Mouse (Mus musculus) left cerebral cortex, adult 11 months (tissue): ENCODE measurements at regions not wholly inside any gene's neighbourhood (a gene's known extent, or its start where the extent isn't known, plus 50 kb on each side); places are given as distances from the start of the nearest gene placed in this dataset.

Source experiments
- DNase-seq: peaks from one replicate; pipeline ENCODE4 v3.0.0; 2022; ENCODE audit warnings: low spot score

DNA sequence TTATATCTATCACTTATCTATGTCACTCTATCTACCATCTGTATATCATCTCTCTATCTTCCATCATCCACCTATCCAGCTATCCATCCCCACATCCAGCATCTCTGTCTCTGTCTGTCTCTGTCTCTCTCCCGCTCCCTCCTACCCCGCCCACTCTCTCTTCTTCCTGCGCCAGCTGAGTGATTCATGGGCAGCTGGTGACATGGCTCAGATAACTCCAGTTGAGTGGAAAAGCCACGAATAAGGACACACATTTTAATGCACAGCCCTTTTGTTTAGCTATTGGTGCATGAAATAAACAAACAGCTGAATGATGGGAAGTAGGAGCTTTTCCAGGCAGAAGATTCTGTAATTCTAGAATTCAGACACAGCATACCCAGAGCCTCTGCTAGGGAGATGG lies 446.3 kb downstream of the Glrx3 start:
- no peak for DNase-seq

DNA sequence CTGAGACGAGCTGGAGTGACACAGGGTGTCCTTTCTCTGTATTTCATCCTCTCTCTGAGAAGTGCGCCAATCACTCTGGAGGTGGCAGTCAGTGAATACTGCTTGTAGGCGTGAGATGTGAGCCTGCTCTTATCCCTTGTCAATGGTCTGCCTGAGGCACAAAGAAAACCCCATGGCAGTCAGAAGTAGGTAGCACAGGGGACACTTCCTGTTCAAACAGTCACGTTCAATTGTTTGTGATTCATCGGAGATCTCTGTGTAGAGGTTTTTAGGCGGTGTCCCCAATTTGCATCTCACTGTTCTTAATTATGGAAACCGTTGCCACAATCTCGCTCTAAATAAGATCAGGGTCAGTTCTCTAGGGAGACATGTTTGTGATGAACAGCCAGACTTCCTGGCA lies 447.7 kb downstream of the Glrx3 start:
- no peak for DNase-seq

DNA sequence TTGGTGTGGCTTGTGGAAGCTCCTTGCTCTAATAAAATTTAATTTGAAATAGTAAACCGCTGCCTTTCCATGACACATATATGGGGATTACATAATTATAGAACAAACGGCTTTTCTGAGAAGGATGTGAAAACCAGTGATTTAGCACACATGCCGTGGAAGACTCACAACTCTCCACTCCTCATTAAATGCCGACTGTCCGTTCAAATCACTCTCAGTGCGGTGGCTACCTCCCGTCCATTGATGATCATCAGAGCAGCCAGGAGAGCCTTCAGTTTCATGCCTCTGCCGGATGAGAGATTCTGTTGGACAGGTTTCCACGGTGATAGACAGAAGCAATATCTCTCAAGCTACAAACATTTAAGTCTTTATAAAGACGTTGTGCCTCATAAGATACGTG lies 451.3 kb downstream of the Glrx3 start:
- DNase-seq, result no peak

DNA sequence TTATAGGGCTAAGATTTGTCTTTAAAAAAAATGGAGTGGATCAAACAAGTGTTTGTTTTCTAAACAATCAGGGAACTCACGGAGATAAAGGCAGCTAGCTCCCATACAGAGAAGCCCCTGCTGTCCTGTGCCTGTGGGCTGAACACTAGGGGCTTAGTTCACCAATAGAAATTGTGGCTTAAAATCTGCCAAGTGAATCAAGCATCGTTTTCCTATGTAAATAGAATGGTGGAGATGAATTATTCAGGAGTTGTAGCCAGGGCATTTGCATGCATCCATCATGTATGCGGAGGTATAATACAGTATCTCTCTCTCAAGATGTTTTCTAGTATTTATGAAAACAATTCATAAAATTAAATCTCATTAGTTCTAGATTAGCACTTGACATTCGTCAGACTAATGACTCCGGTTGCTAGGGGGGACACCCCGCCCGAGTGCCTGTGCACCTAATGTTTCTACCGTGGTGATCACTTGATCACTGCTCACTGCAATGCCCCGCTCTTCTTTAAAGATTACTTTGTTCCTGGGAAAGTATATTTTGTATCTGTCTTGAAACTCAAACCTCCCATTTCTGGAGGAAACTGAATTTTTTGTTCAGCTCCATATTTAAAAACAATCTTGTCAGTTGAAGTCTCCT lies 469.1 kb downstream of the Glrx3 start:
- no peak for DNase-seq

DNA sequence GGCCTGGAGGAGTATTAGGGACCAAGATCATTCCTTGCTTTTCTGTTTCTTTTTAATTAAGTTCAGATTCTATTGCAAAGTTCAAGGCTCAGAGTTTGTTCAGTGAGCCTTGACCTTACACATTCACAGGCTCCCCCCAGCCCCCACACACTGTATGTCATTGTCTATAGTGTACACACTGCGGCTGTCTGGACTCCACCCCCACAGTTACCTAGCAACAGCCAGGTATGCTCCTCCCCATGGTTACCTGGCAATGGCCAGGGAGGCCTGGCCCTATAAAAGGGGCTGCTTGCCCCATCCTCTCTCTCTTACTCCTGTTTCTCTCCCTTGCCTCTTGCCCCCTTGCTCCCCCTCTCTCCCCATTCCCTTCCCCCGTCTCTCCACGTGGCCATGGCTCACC lies 472.0 kb downstream of the Glrx3 start:
- DNase-seq, result no peak

DNA sequence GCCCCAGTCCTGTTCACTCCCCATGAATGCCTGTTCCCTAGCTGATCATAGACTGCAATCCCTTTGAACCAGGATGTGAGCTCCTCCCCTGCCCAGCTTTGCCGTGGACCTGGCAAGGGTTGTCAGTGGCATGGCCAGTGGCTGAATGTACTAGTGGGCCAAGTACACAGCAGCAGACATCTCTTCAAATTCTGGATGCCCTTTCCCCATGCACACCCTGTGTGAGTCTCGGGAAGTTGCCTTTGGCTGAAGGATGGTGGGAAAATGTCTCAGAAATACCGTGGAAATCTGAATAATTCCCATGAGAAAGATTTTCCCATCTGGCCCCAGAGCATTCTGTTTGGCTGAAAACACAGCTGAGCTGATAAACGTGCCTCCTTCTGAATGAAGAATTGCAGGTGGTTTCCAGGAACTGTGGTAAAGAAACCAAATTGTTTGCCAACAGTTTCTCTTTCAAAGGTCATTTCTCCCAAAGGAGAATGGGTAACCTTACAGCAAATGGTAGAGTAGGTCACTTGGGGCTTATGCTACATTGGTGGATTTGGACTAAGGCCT lies 476.2 kb downstream of the Glrx3 start:
- DNase-seq, result no peak

DNA sequence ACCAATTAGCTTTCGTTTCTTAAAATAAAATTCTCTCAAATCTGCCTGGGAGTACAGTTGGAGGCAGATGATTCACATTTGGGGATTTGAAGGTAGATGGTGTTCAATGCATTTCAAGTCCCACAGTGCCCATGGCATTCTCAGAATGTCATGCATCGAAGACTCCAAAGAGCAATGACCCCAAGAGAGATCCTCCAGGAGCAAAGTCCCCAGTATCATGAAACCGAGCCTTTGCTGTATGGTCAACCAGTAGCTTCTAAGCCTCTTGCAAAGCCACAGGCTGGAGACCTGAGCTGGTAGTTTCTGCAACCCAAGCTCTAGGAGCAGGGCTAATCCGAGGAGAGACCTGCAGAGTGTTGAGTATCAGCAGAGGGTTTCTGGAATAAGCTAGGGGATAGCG lies 477.1 kb downstream of the Glrx3 start:
- DNase-seq, result no peak

DNA sequence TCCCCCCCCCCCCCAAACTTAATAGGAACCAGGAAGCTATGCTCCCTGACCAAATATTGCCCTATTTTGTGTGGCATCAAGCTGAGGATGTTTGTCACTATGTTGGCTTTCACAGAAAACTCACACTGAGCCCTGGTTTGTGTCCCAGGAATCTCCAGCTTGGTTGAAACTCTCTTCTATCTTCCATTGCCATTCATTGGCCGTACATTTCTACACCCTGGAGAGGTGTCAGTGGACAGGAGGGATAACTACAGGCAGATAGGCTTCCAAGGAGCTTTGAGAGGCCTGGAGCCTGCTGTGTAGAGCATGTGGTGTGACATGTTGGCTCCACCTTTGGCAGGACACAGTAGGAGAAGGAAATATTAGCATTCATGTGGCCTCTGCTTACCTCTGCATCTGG lies 478.9 kb downstream of the Glrx3 start:
- DNase-seq, result no peak

DNA sequence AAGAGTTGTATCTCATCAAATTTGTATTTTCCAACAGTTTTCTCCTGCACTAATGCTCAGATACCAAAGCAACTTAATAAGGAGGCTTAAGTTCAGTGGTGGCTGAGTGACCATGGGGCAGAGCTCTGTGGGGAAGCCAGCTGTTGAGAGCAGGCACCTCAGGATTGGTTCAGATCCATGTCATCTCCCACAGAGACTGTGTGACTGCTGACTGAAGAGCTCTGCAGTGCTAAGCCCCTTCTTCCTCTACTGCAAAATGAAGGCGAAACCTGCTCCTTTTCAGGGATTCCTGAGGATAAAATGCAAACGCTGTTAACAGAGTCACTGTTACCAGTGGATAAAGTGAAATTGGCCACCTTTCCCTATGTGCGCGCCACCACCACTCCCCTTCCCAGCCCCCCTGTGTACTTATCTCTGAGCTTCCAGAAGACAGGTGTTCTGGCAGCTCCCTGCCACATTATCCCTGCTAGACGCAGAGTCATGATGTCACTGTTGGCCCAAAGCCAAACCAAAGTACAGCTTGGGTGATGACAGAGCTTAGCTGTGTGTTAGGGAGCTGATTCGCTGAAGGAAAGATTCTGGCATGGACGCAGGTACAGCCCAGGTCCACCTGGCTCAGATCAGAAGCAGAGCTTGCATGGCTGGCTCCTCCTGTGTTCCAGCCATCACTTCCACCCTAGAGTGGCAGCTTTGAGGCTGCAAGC lies 472.9 kb downstream of the Tcerg1l start:
- DNase-seq, result no peak

DNA sequence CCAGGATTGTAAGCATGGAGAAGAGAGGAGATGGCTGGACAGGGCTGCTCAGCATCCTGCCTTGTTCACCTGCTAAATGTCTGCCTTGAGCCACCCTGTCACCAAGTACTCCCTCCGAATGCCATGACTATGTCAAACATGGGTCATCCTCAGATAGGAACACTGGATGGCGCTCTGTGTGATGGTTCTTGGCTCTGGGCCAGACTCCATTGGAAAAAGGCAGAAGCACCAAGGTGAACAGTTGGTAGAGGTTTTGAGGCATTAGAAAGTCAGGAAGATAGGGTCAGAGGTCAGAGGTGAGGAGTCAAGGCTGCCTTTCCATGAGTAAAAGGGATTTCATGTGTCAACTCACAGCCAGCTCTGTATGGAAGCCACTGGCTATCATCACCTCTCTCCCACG lies 471.9 kb downstream of the Tcerg1l start:
- no peak for DNase-seq

DNA sequence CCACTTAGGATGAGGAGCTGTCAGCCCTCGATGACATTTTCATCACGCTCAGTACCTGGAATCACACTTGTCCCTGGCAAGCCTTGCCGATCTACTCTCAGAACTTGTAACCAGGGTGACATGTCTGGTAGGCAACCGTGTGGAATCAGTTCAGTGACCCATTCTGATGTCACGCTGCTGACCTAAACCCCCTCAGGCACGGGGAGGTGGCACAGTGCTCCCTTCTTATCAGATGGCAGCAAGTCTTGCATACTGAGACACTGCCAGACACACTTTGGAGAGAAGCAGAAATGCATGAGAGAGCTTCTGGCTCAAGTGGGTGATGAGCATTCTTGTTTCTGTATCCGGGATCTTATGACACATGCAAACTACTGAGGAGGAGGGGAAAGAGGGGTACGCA lies 470.2 kb downstream of the Tcerg1l start:
- no peak for DNase-seq

DNA sequence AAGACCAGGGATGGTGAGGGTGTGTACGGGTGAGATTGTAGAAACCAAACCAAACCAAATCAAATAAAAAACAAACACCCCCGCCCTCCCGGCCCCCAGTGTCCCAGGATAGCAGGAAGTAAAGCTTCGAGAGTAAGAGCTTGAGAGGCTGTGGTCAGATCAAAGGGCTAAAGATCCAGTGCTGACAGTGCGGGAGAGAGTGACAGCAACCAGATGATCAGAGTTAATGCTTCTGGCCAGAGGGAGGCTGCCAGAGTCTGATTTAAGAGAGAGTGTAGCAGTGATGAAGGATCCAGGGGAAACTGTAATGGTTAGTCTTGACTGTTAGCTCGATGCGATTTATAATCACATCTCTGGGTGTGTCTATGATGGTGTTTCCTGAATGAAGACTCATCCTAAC lies 467.3 kb downstream of the Tcerg1l start:
- no peak for DNase-seq

DNA sequence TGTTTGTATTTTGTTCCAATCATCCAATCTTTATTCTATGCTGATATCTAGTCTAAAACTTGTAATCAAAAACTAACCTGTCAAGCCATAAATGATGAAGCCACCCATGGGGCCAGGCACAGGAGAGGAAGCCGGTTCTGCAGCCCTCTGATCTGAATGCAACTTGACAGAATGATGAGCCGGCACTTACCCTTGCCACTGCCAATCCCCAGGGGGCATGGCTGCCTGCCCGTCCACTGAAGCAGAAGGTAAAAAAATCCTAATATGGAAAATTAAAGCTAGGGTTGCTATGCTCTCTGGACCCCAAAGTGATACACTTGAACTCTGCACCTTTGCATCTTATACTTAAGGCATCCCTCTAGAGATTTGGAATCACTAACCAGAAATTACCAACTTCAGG lies 461.6 kb downstream of the Tcerg1l start:
- no peak for DNase-seq

DNA sequence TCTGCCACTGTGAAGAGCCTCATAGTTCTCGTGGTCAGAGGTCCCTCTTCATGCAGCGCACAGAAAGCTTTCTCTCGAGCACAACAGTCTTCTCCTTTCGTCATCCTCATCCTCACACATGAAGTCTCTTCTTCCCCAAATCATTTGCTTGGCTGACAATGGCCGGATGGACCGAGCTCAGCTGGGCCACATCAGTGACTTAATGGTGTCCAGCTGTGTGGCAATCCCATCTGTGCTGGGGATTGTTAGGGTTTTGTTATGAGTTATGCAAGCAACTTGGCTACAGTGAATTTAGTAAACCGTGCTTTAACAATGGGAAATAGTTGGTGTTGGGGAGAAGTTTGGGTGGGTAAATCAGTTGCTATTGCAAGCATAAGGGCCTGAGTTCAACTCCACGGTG lies 458.4 kb downstream of the Tcerg1l start:
- no peak for DNase-seq

DNA sequence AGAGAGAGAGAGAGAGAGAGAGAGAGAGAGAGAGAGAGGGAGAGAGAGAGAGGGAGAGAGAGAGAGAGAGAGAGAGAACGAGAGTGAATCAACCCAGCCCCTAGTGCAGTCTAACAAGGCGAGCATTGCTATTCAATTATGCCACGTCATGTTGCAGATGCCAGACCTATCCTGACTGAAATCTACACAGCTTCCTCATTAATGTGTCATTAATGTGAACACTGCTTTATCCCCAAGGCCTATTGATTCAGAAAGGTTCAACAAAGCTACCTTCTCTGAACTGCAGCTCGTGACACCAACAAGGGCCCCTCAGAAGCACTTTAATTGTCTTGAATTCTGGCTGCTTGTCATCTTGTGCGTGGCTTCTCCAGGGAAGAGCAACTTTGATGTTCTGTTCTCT lies 457.4 kb downstream of the Tcerg1l start:
- no peak for DNase-seq

DNA sequence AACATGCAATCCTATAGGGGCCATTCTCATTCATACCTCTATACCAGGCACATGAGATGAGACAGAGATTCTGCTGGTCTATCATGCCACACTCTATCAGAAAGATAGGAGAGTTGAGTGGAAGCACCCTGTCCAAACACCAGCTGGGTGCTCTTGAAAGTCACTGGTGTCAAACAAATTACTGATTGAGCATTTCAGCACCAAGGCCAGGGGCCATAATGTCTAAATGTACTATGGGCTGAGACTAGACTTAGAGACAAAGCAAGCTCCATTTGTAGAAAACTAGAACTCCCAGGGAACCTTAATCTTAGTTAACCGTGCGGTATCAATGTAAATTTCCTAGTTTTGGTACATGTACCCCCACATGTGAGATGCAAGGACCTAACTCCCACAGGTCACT lies 452.5 kb downstream of the Tcerg1l start:
- DNase-seq, result no peak

DNA sequence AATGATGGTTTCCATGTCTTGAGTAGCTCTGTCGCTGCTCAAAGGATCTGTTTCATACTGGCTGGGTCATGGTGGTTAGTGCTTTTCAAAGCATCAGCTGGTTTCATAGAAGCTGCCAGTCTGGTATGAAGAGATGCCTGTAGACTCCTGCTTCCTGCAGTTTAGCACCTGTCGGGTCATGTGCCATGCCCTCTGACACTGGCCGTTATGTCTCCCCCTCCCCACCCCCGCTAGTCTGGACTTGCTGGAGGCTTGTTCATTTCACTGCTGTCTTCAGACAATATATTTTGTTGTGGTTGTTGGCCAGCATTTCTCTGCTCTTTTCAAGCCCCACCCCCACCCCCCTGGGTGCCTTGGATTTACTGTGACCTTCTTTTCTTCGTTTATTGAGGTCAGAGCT lies 450.1 kb downstream of the Tcerg1l start:
- no peak for DNase-seq

DNA sequence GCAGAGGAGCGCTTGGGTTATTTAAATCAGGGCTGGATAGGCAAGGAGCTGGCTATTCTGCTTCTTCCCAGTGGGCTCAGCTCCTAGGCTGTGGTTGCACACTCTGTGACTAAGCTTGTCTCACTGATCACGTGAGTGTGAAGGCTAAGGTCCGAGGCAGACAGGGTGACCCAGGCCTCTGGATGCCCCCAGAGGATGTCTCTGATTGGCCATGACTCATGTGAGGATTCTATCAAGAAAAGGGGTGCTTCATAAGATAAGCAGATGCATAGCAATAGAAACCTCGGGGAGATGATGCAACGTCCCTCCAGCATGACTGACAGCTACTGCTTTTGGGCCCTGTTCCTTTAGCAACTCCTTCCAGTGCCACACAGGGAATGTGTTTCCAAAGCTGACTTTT lies 440.2 kb downstream of the Tcerg1l start:
- DNase-seq, result no peak

DNA sequence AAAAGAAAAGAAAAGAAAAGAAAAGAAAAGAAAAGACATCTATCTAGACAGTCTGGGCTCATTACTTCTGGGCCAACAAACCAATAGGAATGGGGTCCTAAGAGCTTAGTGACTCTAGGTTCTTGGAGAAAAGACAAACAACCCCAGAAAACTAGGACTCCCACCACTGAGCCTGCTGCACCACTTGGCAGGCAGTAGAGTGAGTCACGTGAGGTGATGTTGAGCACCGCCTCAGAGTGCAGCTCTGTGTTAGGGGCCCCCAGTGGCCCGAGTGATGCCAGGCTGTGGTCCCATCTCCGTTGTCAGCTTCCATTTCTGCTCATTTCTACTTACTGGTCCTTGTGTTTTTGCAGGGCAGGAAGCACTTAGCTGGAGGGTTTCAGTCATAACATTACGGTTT lies 439.7 kb downstream of the Tcerg1l start:
- no peak for DNase-seq

DNA sequence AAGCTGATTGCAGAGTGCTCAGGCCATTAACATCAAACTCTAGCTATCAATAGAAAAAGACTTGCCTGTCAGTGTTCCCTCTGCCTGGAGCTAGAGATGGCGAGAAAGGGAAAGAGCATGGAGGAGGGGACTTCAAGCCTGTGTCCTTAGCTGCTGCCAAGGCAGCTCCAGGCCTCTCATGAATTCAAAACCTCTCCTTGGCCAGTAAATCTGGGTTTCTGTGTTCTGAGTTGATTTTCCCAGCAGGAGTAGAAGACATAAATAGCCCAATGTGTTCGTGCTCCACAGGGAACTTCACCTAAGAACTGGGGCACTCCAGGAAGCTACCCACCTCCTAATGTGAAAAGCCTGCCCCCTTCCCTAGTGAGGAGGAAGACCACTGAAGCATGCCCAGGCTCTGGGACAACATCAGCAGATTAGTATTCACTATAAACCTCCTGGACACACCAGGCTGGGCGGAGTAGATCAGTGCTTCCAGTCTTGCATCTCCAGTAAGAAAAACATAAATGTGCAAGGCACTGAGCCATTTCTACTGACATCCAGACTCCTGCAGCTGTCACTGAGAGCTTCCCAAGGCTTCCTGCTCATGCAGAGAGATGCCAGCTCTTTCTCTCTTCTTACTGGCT lies 433.9 kb downstream of the Tcerg1l start:
- DNase-seq, result peak; percentile 10

DNA sequence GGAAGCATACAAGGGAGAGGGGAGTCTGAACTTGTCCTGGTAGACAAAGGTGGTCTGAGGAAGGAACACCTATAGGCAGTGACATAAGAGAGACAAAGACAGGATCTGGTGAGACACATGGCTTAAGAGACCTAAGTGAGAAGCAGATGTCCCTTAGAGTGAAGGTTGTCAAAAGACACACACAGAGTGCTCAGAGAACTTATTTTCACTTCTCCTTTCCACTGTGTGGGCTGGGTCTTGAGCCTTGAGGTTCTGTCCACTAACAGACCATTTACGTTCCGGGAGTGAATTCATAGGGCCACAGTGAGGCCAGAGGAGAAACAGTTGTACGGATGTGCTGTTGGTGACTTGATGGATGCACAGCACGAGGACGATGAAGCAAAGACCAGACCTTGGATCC lies 422.8 kb downstream of the Tcerg1l start:
- DNase-seq, result no peak

DNA sequence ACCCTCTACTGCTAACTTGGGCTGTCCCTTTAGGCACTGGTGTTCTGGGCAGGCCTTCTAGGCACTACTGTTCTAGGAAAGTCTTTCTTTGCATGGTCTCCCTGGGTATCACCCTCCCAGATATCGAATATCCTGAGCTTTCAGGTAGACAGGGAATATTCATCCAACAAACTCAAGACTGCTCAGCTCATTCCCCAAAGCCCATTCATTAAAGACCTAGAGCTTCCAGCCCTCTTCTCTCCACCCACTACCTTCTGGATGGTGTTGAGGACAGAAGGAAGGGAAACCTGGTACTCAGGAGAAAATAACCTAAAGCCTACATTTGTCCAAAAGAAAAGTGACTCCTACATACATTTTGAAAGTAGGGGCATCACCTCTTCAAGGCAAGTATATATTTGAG lies 420.0 kb downstream of the Tcerg1l start:
- no peak for DNase-seq

DNA sequence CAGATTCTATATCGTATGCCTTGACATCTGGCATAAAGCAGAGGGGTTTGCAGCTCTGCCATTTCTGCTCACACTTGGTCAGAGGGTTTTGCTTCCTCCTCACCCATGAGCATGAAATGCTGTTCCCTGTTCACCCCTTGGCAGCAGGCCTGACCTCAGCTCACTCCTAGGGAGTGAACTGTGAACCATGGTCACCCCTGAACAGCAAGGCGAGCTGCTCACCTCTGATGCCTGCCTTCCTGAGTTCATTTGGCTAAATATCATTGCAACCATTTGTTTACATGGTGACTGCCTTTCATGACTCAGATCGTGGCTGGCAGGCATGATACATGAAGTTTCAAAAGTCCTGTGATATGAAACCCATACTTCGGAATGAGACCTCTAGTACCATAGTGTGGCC lies 418.2 kb downstream of the Tcerg1l start:
- DNase-seq, result no peak

DNA sequence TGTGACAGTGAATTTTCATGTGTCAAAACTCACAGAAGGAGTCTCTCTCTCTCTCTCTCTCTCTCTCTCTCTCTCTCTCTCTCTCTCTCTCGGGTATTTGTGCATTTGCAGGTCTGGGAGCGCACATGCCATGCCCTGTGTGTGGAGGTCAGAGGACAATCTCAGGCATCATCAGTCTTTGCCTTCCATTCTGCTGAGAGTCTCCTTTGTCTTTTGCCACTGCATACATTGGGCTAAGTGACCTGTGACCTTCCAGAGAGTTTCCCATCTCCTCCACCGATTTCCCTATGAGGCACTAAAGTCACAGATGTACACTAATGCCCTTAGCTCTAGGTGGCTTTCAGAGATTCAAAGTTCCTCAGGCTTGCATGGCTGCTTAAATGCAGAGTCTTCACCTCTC lies 391.7 kb downstream of the Tcerg1l start:
- DNase-seq, result no peak
